Mouse (Mus musculus): ENCODE measurements around the gene Myh9.

Gene Myh9

GRCm38 (mm10) chr15:77827379-77827778 is 14.6 kb downstream of the Myh9 start:
- no peak for DNase-seq

DNA sequence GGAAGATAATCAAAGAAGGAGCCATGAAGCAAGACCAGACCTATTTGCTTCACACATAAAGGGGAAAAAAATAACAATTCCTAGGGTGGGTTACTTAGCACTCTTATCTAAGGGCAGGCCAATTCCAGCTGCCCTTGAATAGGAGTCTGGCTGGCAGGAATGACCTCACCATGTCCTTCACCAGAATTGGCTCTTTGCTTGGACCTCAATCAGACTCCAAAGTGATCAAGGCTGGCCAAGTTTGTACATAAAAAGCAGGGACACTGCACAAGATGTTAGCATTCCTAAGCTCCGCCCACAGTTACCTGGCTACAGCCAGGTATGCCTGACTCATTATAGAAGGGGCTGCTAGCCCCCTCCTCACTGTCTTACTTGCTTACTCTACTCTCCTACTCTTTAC is 16.6 kb downstream of the Myh9 start:
- no peak for DNase-seq

GRCm38 (mm10) chr15:77824321-77824720 is 17.7 kb downstream of the Myh9 start:
- no peak for DNase-seq

DNA sequence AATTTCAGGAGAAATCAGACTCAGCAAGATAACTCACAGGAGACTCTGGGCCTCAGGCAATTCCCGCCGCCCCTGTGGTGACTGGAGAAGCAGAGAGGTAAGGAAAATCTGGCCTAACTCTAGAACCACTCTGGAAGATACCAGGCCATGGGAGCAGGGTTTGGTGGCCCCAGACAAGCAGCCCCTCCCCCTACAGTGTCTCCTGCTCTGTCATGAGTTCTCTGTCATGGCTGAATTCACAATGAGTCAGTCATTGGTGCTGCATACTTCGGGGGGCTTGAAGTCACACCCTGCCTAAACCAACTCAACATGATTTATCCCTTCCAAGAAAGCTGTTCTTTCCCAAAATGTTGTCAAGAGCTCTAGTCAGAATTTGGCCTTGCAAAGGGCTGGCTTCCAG is 18.3 kb downstream of the Myh9 start:
- no peak for DNase-seq

DNA sequence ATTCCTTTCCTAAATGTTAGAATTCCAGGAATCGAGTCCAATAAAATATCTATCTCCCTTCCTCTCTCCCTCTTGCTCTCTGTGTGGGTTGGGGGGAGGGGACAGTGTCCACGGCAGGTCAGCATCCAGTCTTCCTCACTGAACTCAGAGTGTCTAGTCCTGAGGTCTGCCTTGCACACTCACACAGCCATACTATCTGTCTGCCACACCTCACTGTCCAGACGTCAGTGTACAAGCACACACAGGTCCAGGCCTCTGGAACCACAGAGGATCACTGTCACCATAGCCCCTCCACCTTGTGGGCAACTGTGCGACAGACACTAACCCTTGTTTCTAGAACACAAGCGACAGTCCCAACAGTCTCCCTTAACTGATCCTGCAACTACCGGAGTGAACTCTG is 18.8 kb downstream of the Myh9 start:
- DNase-seq, result no peak

- DNase-seq, result no peak
Observed at GRCm38 (mm10) chr15:77822671-77823070, 19.3 kb downstream of the Myh9 start.

GRCm38 (mm10) chr15:77822057-77822466 is 19.9 kb downstream of the Myh9 start:
- DNase-seq, result no peak

DNA sequence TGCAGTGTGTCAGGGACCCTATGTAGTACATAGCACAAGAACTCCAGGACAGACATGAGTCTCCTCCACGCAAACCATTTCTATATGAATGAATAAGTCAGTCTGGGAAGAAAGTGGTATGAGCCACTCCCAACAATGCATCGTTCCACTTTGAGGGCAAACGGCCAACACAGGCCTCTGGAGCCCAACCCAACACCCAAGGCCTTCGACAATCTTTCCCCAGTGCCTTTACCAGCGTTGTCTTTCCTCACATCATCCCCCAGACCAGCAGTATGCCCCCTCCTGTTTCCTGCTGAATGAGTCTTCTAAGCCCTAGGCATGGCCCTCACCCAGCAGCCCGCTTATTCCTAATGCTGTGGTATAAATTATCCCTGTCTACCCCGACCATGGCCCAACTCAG is 20.6 kb downstream of the Myh9 start:
- DNase-seq, result no peak

- DNase-seq, result no peak
Observed at GRCm38 (mm10) chr15:77820480-77821163, 21.4 kb downstream of the Myh9 start.

- no peak for DNase-seq
Observed at GRCm38 (mm10) chr15:77819894-77820387, 22.0 kb downstream of the Myh9 start.

DNA sequence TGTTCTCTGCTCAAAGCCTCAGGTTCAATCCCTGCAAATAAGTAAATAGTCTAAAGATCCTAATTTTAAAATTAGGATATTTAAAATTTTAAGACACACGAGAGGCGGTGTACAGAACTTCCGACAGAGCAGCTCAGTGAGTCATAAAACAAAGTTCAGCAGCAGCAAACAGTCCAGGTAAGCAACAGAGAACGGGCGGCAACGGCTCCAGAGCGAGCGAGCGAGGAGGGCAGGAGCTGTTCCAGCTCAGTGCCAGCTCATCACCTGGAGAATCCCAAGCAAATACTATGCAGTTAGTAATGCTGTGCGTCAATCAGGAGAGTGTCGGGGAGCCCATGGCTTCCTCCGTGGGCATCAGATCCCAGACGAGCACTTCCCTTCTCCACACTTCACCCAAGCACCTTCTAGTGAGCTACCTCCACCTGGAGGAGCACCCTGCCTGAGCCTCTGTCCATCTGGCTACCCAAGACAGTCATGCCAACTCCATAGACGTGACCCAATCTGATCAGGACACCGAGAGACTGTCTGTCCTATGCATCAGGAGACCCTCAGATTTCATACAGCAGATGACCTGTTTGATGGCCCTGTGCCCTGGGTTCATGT is 23.3 kb downstream of the Myh9 start:
- DNase-seq, result no peak

- no peak for DNase-seq
Observed at GRCm38 (mm10) chr15:77817417-77817816, 24.6 kb downstream of the Myh9 start.

DNA sequence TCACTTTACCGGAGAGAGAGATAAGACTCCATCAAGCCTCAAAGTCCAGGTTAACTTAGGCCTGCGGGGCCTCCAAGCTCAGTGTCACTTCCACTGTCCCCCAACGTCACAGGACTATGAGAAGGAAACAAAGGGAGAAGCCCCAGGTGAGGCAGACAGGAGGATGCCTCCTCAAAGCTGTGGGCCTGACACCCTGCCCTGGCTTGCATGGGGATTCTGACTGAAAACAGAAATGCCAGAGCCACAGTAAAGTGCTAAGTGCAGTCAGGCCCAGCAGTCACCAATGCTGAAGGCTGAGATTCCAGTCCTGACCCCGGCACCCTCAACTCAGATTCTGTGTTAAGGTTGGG is 25.4 kb downstream of the Myh9 start:
- DNase-seq, result no peak

DNA sequence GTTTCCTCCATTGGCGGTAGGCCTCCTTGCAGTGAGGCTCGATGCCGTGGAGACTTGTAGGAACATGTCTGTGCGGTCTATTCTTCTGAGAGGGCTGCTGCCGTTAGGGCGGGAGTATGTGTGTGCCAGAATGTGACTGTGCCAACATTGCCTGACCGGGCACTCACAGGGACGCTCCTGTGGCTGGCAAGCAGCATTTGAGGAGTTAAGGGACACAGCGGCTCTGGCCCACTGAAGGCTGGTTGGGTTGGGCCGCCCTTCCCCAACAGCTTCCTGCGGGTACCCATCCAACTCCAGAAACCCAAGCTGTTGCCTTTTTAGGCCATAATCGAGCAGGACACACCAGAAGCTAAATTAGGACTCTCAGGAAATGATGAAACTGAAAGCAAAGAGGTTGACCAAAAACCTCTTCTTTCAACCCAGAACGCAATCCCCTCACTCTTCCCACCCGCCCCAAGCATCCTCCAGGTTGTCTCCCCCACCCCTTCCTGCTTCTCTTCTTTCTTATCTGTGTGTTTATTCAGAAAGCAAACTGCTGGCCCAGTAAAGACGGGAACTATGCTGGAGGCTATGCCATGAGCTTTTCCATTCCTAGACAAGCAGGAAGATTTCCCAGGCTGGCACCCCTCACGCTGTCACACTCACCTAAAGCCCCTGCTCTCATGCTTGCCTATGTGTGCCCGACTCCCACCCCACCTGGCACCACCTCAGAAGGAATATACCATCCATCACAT is 25.9 kb downstream of the Myh9 start:
- DNase-seq, result no peak

GRCm38 (mm10) chr15:77813639-77814375 is 28.2 kb downstream of the Myh9 start:
- no peak for DNase-seq

GRCm38 (mm10) chr15:77812578-77812977 is 29.4 kb downstream of the Myh9 start:
- DNase-seq, result no peak

GRCm38 (mm10) chr15:77811099-77811760 is 30.7 kb downstream of the Myh9 start:
- no peak for DNase-seq

- no peak for DNase-seq
Observed at GRCm38 (mm10) chr15:77810416-77811098, 31.4 kb downstream of the Myh9 start.

DNA sequence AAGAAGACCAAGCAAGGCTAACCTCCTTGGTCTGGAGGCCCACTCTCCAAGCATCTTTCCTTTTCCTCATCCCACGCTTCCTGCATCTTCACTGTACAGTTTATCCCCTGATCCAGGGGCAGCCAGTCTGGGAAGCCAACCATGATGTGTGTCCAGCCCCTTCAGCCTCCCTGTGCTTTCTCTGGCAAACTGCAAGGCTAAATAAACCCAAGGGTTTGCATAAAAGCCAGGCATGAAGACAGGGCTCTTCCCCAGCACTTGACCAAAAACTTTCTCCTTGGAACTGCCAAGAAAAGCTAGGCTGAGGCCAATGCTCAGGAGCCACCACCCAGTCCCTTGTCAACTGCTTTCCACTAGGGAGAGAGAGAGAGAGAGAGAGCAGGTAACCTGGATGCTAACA is 32.5 kb downstream of the Myh9 start:
- no peak for DNase-seq

DNA sequence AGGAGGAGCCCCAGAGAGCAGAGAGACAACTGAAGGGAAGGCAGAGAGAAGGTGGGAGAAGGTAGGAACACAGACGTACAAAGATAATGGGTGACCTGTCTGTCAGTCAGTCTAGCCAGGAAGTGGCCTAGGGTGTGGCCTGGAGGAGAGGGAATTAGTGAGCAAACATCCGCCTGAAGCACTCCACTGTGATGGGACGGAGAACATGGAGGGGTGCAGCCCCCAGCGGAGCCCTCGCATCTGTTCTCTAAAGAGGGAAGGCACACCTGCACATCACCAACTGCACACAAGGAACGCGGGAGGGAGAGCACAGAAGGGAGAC is 34.8 kb downstream of the Myh9 start:
- DNase-seq, result peak; percentile 58

- no peak for DNase-seq
Observed at GRCm38 (mm10) chr15:77806565-77807263, 35.3 kb downstream of the Myh9 start.

DNA sequence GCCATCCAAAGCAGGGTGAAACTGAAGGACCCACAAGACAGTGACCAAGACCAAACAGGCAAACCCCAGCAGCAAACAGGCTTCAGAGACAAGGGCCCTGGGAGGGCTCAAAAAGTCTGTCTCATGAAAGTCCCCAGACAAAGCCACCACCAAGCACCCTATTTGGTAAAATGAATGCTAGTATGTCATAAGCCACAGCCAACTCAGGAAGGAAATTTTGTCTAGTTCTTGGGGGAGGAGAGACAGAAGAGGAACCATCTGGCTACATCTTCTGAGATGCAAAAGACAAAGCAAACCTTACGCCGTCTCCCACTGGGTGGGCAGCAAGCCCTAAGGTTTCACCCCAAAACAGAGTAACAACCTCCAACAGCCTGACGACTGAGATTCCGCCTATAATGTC is 36.3 kb downstream of the Myh9 start:
- DNase-seq, result peak; percentile 51

All from thymus, postnatal 25 days (tissue).